Mouse (Mus musculus) heart, embryonic 16.5 days (tissue): Measurements from ENCODE around the gene Mgmt. TPM values are rescaled to one million over a fixed set of nuclear protein-coding genes. Genes with fewer than 3 reads are reported as not detected.

Experiments
- ATAC-seq: fragments of 200-750 bp; cut with Nextera tagmentation; replicated peaks from 2 replicates; pipeline ENCODE4 v1.8.0; 2017; ENCODE audit warnings: moderate number of reproducible peaks; ENCODE audit not compliant: insufficient read depth, low FRiP score; ENCODE audit errors: extremely low read depth
- H3K27ac ChIP-seq: fragments of 300-500 bp; sonication (generic); 2 replicates; pipeline ENCODE4 v1.5.1; 2014; ENCODE audit warnings: mild to moderate bottlenecking, low read length, control low read depth, moderate library complexity
- H3K27me3 ChIP-seq: fragments of 300-500 bp; sonication (generic); 2 replicates; pipeline ENCODE4 v1.6.1; 2014; ENCODE audit warnings: low read length, mixed read lengths; ENCODE audit not compliant: control insufficient read depth, insufficient read depth
- H3K36me3 ChIP-seq: fragments of 300-500 bp; sonication (generic); 2 replicates; pipeline ENCODE4 v1.6.1; 2014; ENCODE audit not compliant: control insufficient read depth, insufficient read depth
- H3K4me1 ChIP-seq: fragments of 300-500 bp; sonication (generic); 2 replicates; pipeline ENCODE4 v1.6.1; 2014; ENCODE audit warnings: low read length, mixed read lengths; ENCODE audit not compliant: control insufficient read depth, insufficient read depth
- H3K4me2 ChIP-seq: fragments of 300-500 bp; sonication (generic); 2 replicates; pipeline ENCODE4 v1.6.1; 2014; ENCODE audit warnings: low read depth, mild to moderate bottlenecking, control low read depth, low read length
- H3K4me3 ChIP-seq: fragments of 300-500 bp; sonication (generic); 2 replicates; pipeline ENCODE4 v1.5.1; 2014; ENCODE audit warnings: mild to moderate bottlenecking, control low read depth, low read length
- H3K9ac ChIP-seq: fragments of 300-500 bp; sonication (generic); 2 replicates; pipeline ENCODE4 v1.6.1; 2014; ENCODE audit warnings: low read length, control low read depth
- H3K9me3 ChIP-seq: fragments of 300-500 bp; sonication (generic); replicated peaks from 2 replicates; pipeline ENCODE4 v1.6.1; 2016; ENCODE audit warnings: low read length; ENCODE audit not compliant: control insufficient read depth
- WGBS: fragments of 180-500 bp; shearing (Covaris S2); extraction: QIAGEN DNeasy Blood & Tissue Kit; methylation state at CpG from one replicate; pipeline ENCODE4 v1.1.7; 2014; 5-methylcytosine and 5-hydroxymethylcytosine counted together
- polyA plus RNA-seq: library from polyadenylated mRNA; unstranded; fragments of >200 nt; fragmentation: Nextera tagmentation; extraction: Ambion mirVana; gene quantifications from 2 replicates; pipeline ENCODE4 v1.2.1, GENCODE M21; 2015

Gene Mgmt
- polyA plus RNA-seq, 1 experiment from 2014 or later, result 7.7 TPM

DNA sequence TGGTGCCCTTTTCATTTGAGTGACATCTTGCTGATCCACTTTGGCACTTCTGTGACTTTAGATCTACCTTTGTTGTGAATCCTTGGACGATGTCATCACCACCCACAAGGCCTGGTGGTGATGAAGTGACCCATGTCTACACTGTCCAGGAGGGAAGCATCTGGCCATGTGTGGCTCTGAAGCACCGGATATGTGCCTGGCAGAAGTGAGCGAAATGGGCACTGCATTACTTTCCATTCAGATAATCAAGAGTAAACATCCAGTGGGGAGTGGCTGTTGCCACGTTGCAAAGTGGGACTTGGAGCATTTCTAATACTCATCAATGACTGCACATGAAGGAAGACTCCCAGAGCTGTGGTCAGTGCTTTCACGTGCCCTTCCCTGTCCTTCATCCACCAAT, 124.2 kb downstream of the Mgmt start:
- Histone ChIP-seq H3K4me3 (no peak overlapping the region), H3K27me3 (peaks cover 3% of the 10 kb centered on the region; the same call in 1 of the 2 replicates), H3K4me1 (no peaks in the 10 kb centered on the region), H3K4me2 (no peak overlapping the region), H3K9ac (no peak overlapping the region), H3K36me3 (no peaks in the 10 kb centered on the region), H3K27ac (no peak overlapping the region), H3K9me3 (no peaks in the 10 kb centered on the region)
- no peak for ATAC-seq
- whole genome bisulfite sequencing, result 82% methylated on average over 5 of the region's 5 CpGs

- no peak overlapping the region for H3K4me2 ChIP-seq
- no peaks in the 10 kb centered on the region for H3K36me3 ChIP-seq
- H3K4me3 ChIP-seq, result no peak overlapping the region
- H3K9ac ChIP-seq, result no peak overlapping the region
- H3K9me3 ChIP-seq, result no peaks in the 10 kb centered on the region
- H3K27me3 ChIP-seq, result peaks cover 3% of the 10 kb centered on the region; the same call in 1 of the 2 replicates
- ATAC-seq, result no peak
- WGBS, result 74% methylated on average over 6 of the region's 6 CpGs
- no peaks in the 10 kb centered on the region for H3K4me1 ChIP-seq
- H3K27ac ChIP-seq, result no peak overlapping the region
Observed at GRCm38 (mm10) chr7:137020195-137020594, 125.8 kb downstream of the Mgmt start.

DNA sequence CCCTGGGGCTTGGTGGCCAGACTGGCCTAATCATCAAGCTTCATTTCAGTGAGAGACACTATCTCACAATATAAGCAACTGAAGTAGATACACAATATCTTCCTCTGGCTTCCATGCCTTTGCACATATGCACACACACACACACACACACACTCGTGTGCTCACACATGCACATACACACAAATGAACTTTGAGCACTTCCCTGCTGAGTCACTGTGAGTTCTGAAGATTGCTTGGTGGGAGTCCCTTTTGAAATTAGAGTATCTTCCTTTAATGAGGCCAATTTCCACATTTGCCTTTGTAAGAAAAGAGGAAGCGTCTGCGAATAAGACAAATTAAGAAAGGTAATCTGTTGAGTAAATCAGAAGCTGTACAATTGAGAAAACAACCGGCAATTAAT, 136.4 kb downstream of the Mgmt start:
- no peak for ATAC-seq
- Histone ChIP-seq H3K27me3 (no peaks in the 10 kb centered on the region), H3K4me3 (no peak overlapping the region), H3K27ac (no peak overlapping the region), H3K4me1 (no peaks in the 10 kb centered on the region), H3K9ac (no peak overlapping the region), H3K9me3 (peaks cover 9% of the 10 kb centered on the region; the same call in 1 of the 2 replicates), H3K4me2 (no peak overlapping the region), H3K36me3 (no peaks in the 10 kb centered on the region)
- 86% methylated on average over 4 of the region's 4 CpGs for WGBS

DNA sequence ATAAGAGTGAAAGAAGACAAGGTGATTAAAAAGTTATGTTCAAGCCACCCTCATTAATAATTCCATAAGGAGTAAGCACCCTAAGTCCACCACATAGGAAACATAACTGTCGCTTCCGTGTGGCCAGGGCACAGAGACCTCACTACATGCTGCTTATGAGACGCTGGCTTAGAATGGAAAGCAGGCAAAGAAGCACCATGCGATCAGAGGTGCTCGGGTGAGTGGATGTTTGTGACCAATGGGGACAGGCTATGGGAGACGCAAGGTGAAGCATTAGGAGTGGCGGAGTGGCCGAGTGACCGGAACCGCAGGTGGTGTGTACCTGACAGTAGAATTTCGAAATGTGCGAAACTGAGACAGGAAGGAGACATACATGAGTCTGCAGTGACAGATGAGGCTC, 138.8 kb downstream of the Mgmt start:
- no peaks in the 10 kb centered on the region for H3K36me3 ChIP-seq
- no peak overlapping the region for H3K27ac ChIP-seq
- H3K4me1 ChIP-seq, result no peaks in the 10 kb centered on the region
- peaks cover 9% of the 10 kb centered on the region; the same call in 1 of the 2 replicates for H3K9me3 ChIP-seq
- H3K27me3 ChIP-seq, result no peaks in the 10 kb centered on the region
- ATAC-seq, result no peak
- no peak overlapping the region for H3K9ac ChIP-seq
- H3K4me2 ChIP-seq, result no peak overlapping the region
- no peak overlapping the region for H3K4me3 ChIP-seq
- 92% methylated on average over 12 of the region's 12 CpGs for WGBS

GRCm38 (mm10) chr7:137034986-137035385, 140.6 kb downstream of the Mgmt start:
- no peaks in the 10 kb centered on the region for H3K27me3 ChIP-seq
- no peaks in the 10 kb centered on the region for H3K36me3 ChIP-seq
- H3K4me2 ChIP-seq, result no peak overlapping the region
- H3K4me1 ChIP-seq, result no peaks in the 10 kb centered on the region
- peaks cover 9% of the 10 kb centered on the region; the same call in 1 of the 2 replicates for H3K9me3 ChIP-seq
- 95% methylated on average over 3 of the region's 3 CpGs for WGBS
- no peak overlapping the region for H3K9ac ChIP-seq
- no peak overlapping the region for H3K4me3 ChIP-seq
- no peak for ATAC-seq
- no peak overlapping the region for H3K27ac ChIP-seq

GRCm38 (mm10) chr7:137035916-137036315, 141.5 kb downstream of the Mgmt start:
- Histone ChIP-seq H3K9me3 (peaks cover 4% of the 10 kb centered on the region; the same call in 1 of the 2 replicates), H3K27me3 (no peaks in the 10 kb centered on the region), H3K9ac (no peak overlapping the region), H3K36me3 (no peaks in the 10 kb centered on the region), H3K27ac (no peak overlapping the region), H3K4me2 (no peak overlapping the region), H3K4me3 (no peak overlapping the region), H3K4me1 (no peaks in the 10 kb centered on the region)
- 69% methylated on average over 5 of the region's 5 CpGs for WGBS
- no peak for ATAC-seq

DNA sequence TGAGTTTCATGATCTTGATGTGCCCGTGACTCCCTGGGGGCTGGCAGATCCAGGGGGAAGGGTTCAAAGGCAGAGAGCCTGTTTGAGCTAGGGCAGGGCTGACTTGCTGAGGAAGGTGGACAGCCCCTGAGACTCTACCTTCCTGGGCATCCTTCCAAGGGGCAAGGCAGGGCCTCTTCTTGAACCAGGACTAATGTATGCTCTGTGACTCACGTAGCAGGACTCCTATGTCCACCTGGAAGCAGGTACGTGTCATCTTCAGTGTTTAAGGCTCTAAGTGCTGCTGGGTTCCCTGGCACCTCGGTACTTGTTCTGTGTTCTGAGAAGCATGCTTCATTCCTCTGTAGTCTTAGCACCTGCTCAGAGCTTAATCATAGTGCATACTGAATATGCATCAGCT, 143.1 kb downstream of the Mgmt start:
- Histone ChIP-seq H3K4me2 (no peak overlapping the region), H3K27me3 (no peaks in the 10 kb centered on the region), H3K4me3 (no peak overlapping the region), H3K9me3 (peaks cover 4% of the 10 kb centered on the region; the same call in 1 of the 2 replicates), H3K36me3 (no peaks in the 10 kb centered on the region), H3K4me1 (no peaks in the 10 kb centered on the region), H3K27ac (no peak overlapping the region), H3K9ac (no peak overlapping the region)
- WGBS, result 82% methylated on average over 4 of the region's 4 CpGs
- no peak for ATAC-seq

- H3K27me3 ChIP-seq, result no peaks in the 10 kb centered on the region
- 62% methylated on average over 5 of the region's 5 CpGs for WGBS
- no peak overlapping the region for H3K4me2 ChIP-seq
- peaks cover 4% of the 10 kb centered on the region; the same call in 1 of the 2 replicates for H3K9me3 ChIP-seq
- no peak overlapping the region for H3K27ac ChIP-seq
- no peak overlapping the region for H3K4me3 ChIP-seq
- no peak overlapping the region for H3K9ac ChIP-seq
- no peaks in the 10 kb centered on the region for H3K4me1 ChIP-seq
- no peaks in the 10 kb centered on the region for H3K36me3 ChIP-seq
- no peak for ATAC-seq
Observed at GRCm38 (mm10) chr7:137037872-137038271, 143.5 kb downstream of the Mgmt start.

- peaks cover 4% of the 10 kb centered on the region; the same call in 1 of the 2 replicates for H3K9me3 ChIP-seq
- H3K4me3 ChIP-seq, result no peak overlapping the region
- WGBS, result 67% methylated on average over 10 of the region's 10 CpGs
- no peak overlapping the region for H3K9ac ChIP-seq
- no peak for ATAC-seq
- H3K4me2 ChIP-seq, result no peak overlapping the region
- H3K36me3 ChIP-seq, result no peaks in the 10 kb centered on the region
- no peaks in the 10 kb centered on the region for H3K4me1 ChIP-seq
- H3K27me3 ChIP-seq, result no peaks in the 10 kb centered on the region
- no peak overlapping the region for H3K27ac ChIP-seq
Observed at GRCm38 (mm10) chr7:137038311-137038945, 144.0 kb downstream of the Mgmt start.
